ENCODE assay signal across 8 mouse cellular contexts in the genomic region with DNA sequence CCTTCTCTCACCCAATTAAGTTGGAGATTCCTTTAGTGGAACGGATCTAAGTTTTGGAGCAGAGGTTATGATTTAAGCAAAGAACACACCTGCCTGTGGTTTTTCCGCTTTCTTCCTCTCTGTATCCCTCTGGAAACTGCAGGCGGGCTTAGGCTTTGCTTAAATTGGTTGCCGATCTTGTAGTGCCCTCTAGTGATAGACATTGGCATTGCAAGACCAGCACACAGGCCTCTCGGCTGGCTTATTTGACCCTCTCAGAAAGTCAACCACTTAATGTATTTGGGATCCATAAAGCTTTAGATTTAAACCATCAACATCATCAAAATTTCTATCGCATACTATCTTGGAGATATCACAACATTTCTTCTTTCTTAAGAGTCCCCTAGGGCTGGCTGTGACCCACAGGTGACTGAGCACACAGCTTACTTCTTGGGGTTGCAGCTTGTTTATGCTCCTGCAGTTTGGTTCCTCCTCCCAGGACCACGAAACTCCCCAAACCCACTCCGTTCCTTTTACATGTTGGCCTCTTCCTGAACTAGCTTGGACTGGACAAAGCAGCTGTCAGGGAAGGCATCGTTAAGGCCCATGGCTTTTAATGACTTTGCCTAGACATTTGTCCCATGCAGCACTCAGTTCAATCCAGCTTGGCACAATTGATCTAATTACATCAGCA.
A peak's percentile ranks its signal among the peaks of the same experiment; 100 is the strongest.
DNase-seq lines count a peak whose midpoint lies in the region; ATAC-seq lines count a peak whose summit lies in the region.

No protein-coding gene starts in this region.

- no peak overlapping the region for H3K9ac ChIP-seq in forebrain, embryonic 14.5 days (ENCODE audit: low read length)
- no peak overlapping the region for H3K9ac ChIP-seq in lung, embryonic 16.5 days (ENCODE audit: low read length)

- H3K27me3 ChIP-seq in forebrain, embryonic 14.5 days (replicated peaks; ENCODE audit: control insufficient read depth, insufficient read depth, low read length), result no peaks in the 10 kb centered on the region
- H3K27me3 ChIP-seq in lung, embryonic 16.5 days (ENCODE audit: control insufficient read depth, insufficient read depth, low read depth, low read length), result no peaks in the 10 kb centered on the region

- H3K9me3 ChIP-seq in forebrain, embryonic 14.5 days (replicated peaks; ENCODE audit: control insufficient read depth, low read length), result no peaks in the 10 kb centered on the region
- no peaks in the 10 kb centered on the region for H3K9me3 ChIP-seq in lung, embryonic 16.5 days (ENCODE audit: control insufficient read depth, low read length)

- H3K36me3 ChIP-seq in forebrain, embryonic 14.5 days (ENCODE audit: control insufficient read depth, insufficient read depth, low read length), result no peaks in the 10 kb centered on the region
- no peaks in the 10 kb centered on the region for H3K36me3 ChIP-seq in lung, embryonic 16.5 days (ENCODE audit: control insufficient read depth, insufficient read depth, low read length)

- H3K27ac ChIP-seq in forebrain, embryonic 14.5 days (ENCODE audit: low read depth, low read length), result no peak overlapping the region
- H3K27ac ChIP-seq in lung, embryonic 16.5 days (ENCODE audit: low read length), result no peak overlapping the region

- DNase-seq in MEL-GATA-1-ER (ENCODE audit: extremely low read depth, low read depth), result peak; percentile 27
- peak; percentile 67 for DNase-seq in cerebellum, adult 11 months
- peak; percentile 90 for DNase-seq in forebrain, embryonic 14.5 days (ENCODE audit: low spot score)
- peak; percentile 75 to 76 for DNase-seq in heart, postnatal 36 days
- DNase-seq in layer of hippocampus, adult 18-20 months (ENCODE audit: low spot score in 2 of 2), result peak; percentile 37 to 90
- DNase-seq in ovary, postnatal 14 days (ENCODE audit: low spot score), result peak; percentile 77
- peak; percentile 64 for DNase-seq in thymus, postnatal 4 days

- 8% methylated on average over 9 of the region's 9 CpGs for WGBS in forebrain, embryonic 14.5 days
- WGBS in lung, embryonic 16.5 days, result 19% methylated on average over 9 of the region's 9 CpGs

- peak; percentile 86 for ATAC-seq in forebrain, embryonic 14.5 days
- ATAC-seq in lung, embryonic 16.5 days (ENCODE audit: low read depth), result peak; percentile 58

- H3K4me2 ChIP-seq in forebrain, embryonic 14.5 days (ENCODE audit: low read length), result no peak overlapping the region
- peak overlapping the region; percentile 26; the same call in 1 of the 2 replicates for H3K4me2 ChIP-seq in lung, embryonic 16.5 days (ENCODE audit: low read depth, low read length)

- no peaks in the 10 kb centered on the region for H3K4me1 ChIP-seq in forebrain, embryonic 14.5 days (ENCODE audit: control insufficient read depth, insufficient read depth, low read length)
- H3K4me1 ChIP-seq in lung, embryonic 16.5 days (replicated peaks; ENCODE audit: control insufficient read depth, insufficient read depth, low read length), result peaks cover 7% of the 10 kb centered on the region

- no peak overlapping the region for H3K4me3 ChIP-seq in forebrain, embryonic 14.5 days (ENCODE audit: low read depth, low read length)
- no peak overlapping the region for H3K4me3 ChIP-seq in lung, embryonic 16.5 days (ENCODE audit: low read length)

- intact Hi-C loops in heart, postnatal 36 days (cut with DNase I), result loop anchor here (1.0 to 2.0 kb wide), 5 partner anchors 165 to 601 kb away; partner anchors contain the start of gene Gna14

Comparison
In these comparisons a context has a peak if more than half of its experiments do, and no peak if none do; other contexts are left out.
1. DNase-seq: peak in every context shown above with its lines; median percentile 90 in forebrain, embryonic 14.5 days; 77 in ovary, postnatal 14 days; 76 in heart, postnatal 36 days; 67 in cerebellum, adult 11 months; 64 in thymus, postnatal 4 days; 64 in layer of hippocampus, adult 18-20 months; 27 in MEL-GATA-1-ER.